Mouse (Mus musculus) small intestine, adult 2 months (tissue): ENCODE measurements around the gene Sp2.

Experiments used
- CTCF ChIP-seq: fragments of 200-500 bp; IDR thresholded peaks from 2 replicates; pipeline ENCODE4 v1.5.1; 2012; ENCODE audit warnings: low read depth, mild to moderate bottlenecking, control low read depth, inconsistent platforms, low read length, moderate library complexity, mixed read lengths; ENCODE audit not compliant: insufficient replicate concordance, insufficient read length; ENCODE audit errors: extremely low read depth
- POLR2A ChIP-seq: fragments of 200-500 bp; IDR thresholded peaks from 2 replicates; pipeline ENCODE4 v1.6.1; 2012; ENCODE audit warnings: low read depth, mild to moderate bottlenecking, control low read depth, inconsistent platforms, low read length, moderate library complexity

GRCm38 (mm10) chr11:96944844-96945580, 37.7 kb downstream of the Sp2 start:
- TF ChIP-seq POLR2A: no peak
- TF ChIP-seq CTCF: no peak
